Mouse (Mus musculus): ENCODE measurements around the gene Maml2. TPM values are rescaled to one million over a fixed set of nuclear protein-coding genes. Genes with fewer than 3 reads are reported as not detected.

The Maml2 gene
- total RNA-seq, 2 experiments from 2014 or later, result 6.7 to 8.5 TPM

- intact Hi-C loops (cut with DNase I), result no loop called here
- DNase-seq (ENCODE audit: extremely low spot score in 1 of 2, low spot score in 2 of 2), result peak; percentile 23 to 34
Measured at GRCm38 (mm10) chr9:13510621-13511369, 213.0 kb downstream of the Maml2 start.

GRCm38 (mm10) chr9:13513135-13513534 is 215.4 kb downstream of the Maml2 start:
- intact Hi-C loops (cut with DNase I), result no loop called here
- peak in 1 of 2 experiments; percentile 49 for DNase-seq (ENCODE audit: extremely low spot score in 1 of 2, low spot score in 2 of 2)

GRCm38 (mm10) chr9:13514435-13514834 is 216.7 kb downstream of the Maml2 start:
- no peak for DNase-seq (ENCODE audit: extremely low spot score in 1 of 2, low spot score in 2 of 2)
- intact Hi-C loops (cut with DNase I), result no loop called here

- intact Hi-C loops (cut with DNase I), result no loop called here
- DNase-seq (ENCODE audit: extremely low spot score in 1 of 2, low spot score in 2 of 2), result no peak
Measured at GRCm38 (mm10) chr9:13515976-13516375, 218.2 kb downstream of the Maml2 start.

- intact Hi-C loops (cut with DNase I), result no loop called here
- no peak for DNase-seq (ENCODE audit: extremely low spot score in 1 of 2, low spot score in 2 of 2)
Measured at GRCm38 (mm10) chr9:13518031-13518430, 220.3 kb downstream of the Maml2 start.

GRCm38 (mm10) chr9:13518441-13518971 is 220.7 kb downstream of the Maml2 start:
- DNase-seq (ENCODE audit: extremely low spot score in 1 of 2, low spot score in 2 of 2), result no peak
- intact Hi-C loops (cut with DNase I), result no loop called here

GRCm38 (mm10) chr9:13522061-13522820 is 224.5 kb downstream of the Maml2 start:
- intact Hi-C loops (cut with DNase I), result no loop called here
- no peak for DNase-seq (ENCODE audit: extremely low spot score in 1 of 2, low spot score in 2 of 2)

- no peak for DNase-seq (ENCODE audit: extremely low spot score in 1 of 2, low spot score in 2 of 2)
- intact Hi-C loops (cut with DNase I), result no loop called here
Measured at GRCm38 (mm10) chr9:13523046-13523445, 225.3 kb downstream of the Maml2 start.

- DNase-seq (ENCODE audit: extremely low spot score in 1 of 2, low spot score in 2 of 2), result no peak
- intact Hi-C loops (cut with DNase I), result no loop called here
Measured at GRCm38 (mm10) chr9:13525075-13525474, 227.3 kb downstream of the Maml2 start.

- intact Hi-C loops (cut with DNase I), result no loop called here
- DNase-seq (ENCODE audit: extremely low spot score in 1 of 2, low spot score in 2 of 2), result no peak
Measured at GRCm38 (mm10) chr9:13525561-13526255, 228.0 kb downstream of the Maml2 start.

GRCm38 (mm10) chr9:13530575-13530974 is 232.8 kb downstream of the Maml2 start:
- no peak for DNase-seq (ENCODE audit: extremely low spot score in 1 of 2, low spot score in 2 of 2)
- intact Hi-C loops (cut with DNase I), result no loop called here

GRCm38 (mm10) chr9:13533076-13533707 is 235.4 kb downstream of the Maml2 start:
- DNase-seq (ENCODE audit: extremely low spot score in 1 of 2, low spot score in 2 of 2), result no peak
- intact Hi-C loops (cut with DNase I), result no loop called here

GRCm38 (mm10) chr9:13535803-13536202 is 238.0 kb downstream of the Maml2 start:
- no peak for DNase-seq (ENCODE audit: extremely low spot score in 1 of 2, low spot score in 2 of 2)
- intact Hi-C loops (cut with DNase I), result no loop called here

- intact Hi-C loops (cut with DNase I), result no loop called here
- peak in 1 of 2 experiments; percentile 38 for DNase-seq (ENCODE audit: extremely low spot score in 1 of 2, low spot score in 2 of 2)
Measured at GRCm38 (mm10) chr9:13536419-13537261, 238.9 kb downstream of the Maml2 start.

GRCm38 (mm10) chr9:13538200-13538599 is 240.4 kb downstream of the Maml2 start:
- DNase-seq (ENCODE audit: extremely low spot score in 1 of 2, low spot score in 2 of 2), result no peak
- intact Hi-C loops (cut with DNase I), result no loop called here

GRCm38 (mm10) chr9:13539535-13539934 is 241.8 kb downstream of the Maml2 start:
- DNase-seq (ENCODE audit: extremely low spot score in 1 of 2, low spot score in 2 of 2), result no peak
- intact Hi-C loops (cut with DNase I), result no loop called here

GRCm38 (mm10) chr9:13540227-13540626 is 242.5 kb downstream of the Maml2 start:
- DNase-seq (ENCODE audit: extremely low spot score in 1 of 2, low spot score in 2 of 2), result no peak
- intact Hi-C loops (cut with DNase I), result no loop called here

- intact Hi-C loops (cut with DNase I), result no loop called here
Measured at GRCm38 (mm10) chr9:13540781-13541180, 243.0 kb downstream of the Maml2 start.

More at GRCm38 (mm10) chr9:13540781-13541180, 243.0 kb downstream of the Maml2 start:
- DNase-seq (ENCODE audit: extremely low spot score in 1 of 2, low spot score in 2 of 2), result no peak

All from left cerebral cortex, postnatal 10 days (tissue).